Mouse (Mus musculus) CH12.LX (cell line): Measurements from ENCODE around the gene Col28a1. TPM values are rescaled to one million over a fixed set of nuclear protein-coding genes. Genes with fewer than 3 reads are reported as not detected.

Experiments
- DNase-seq: peaks from one replicate; pipeline ENCODE4 v3.0.0-alpha.2; 2013; ENCODE audit errors: extremely low read depth
- H3K27ac ChIP-seq: 2 replicates; pipeline ENCODE4 v1.5.1; 2012; ENCODE audit warnings: low read depth, mild to moderate bottlenecking, control low read depth, moderate library complexity; ENCODE audit not compliant: insufficient read depth
- H3K27me3 ChIP-seq: replicated peaks from 2 replicates; pipeline ENCODE3; 2012; ENCODE audit warnings: inconsistent platforms
- H3K36me3 ChIP-seq, 2 experiments: replicated peaks in 1 of 2; 2 replicates each; pipeline versions ENCODE3 to v1.6.1; 2012; ENCODE audit warnings: inconsistent platforms in 1 of 2, low read length in 1 of 2, mild to moderate bottlenecking in 1 of 2, mixed read lengths in 1 of 2, moderate library complexity in 1 of 2; ENCODE audit not compliant: control insufficient read depth in 1 of 2, insufficient read depth in 1 of 2
- H3K4me1 ChIP-seq, 2 experiments: 2 replicates each; pipeline ENCODE4 v1.6.1; 2012; ENCODE audit warnings: inconsistent platforms in 1 of 2, moderate library complexity in 1 of 2; ENCODE audit not compliant: insufficient read depth in 2 of 2, control insufficient read depth in 1 of 2
- H3K4me2 ChIP-seq: 2 replicates; pipeline ENCODE4 v1.6.1; 2012; ENCODE audit warnings: low read depth, mild to moderate bottlenecking, control low read depth; ENCODE audit not compliant: poor library complexity, insufficient read depth, severe bottlenecking
- H3K4me3 ChIP-seq, 3 experiments: fragments of 150-350 bp in 1 of 3; sonication (generic) in 1 of 3; replicated peaks in 1 of 3; 2 replicates each; pipeline versions ENCODE3 to v1.5.1; 2011 to 2012; ENCODE audit warnings: low read depth in 2 of 3, low read length in 2 of 3, mild to moderate bottlenecking in 2 of 3, moderate library complexity in 2 of 3, control low read depth in 1 of 3, improper control_type of control experiment in 1 of 3, inconsistent platforms in 1 of 3, mixed read lengths in 1 of 3; ENCODE audit not compliant: poor library complexity in 1 of 3
- H3K79me2 ChIP-seq: replicated peaks from 2 replicates; pipeline ENCODE4 v1.6.1; 2012; ENCODE audit warnings: mild to moderate bottlenecking, moderate library complexity; ENCODE audit not compliant: control insufficient read depth, poor library complexity, insufficient read depth, severe bottlenecking; ENCODE audit errors: extremely low read depth
- H3K9ac ChIP-seq: 2 replicates; pipeline ENCODE4 v1.6.1; 2012; ENCODE audit warnings: low read depth, mild to moderate bottlenecking, control low read depth, moderate library complexity; ENCODE audit not compliant: insufficient read depth
- H3K9me3 ChIP-seq: replicated peaks from 2 replicates; pipeline ENCODE3; 2012; ENCODE audit warnings: low read length, inconsistent platforms, mixed read lengths
- BHLHE40 ChIP-seq: IDR thresholded peaks from 2 replicates; pipeline ENCODE4 v1.6.1; 2011; ENCODE audit warnings: mild to moderate bottlenecking, low read depth, low read length, improper control_type of control experiment
- CHD2 ChIP-seq: IDR thresholded peaks from 2 replicates; pipeline ENCODE4 v1.6.1; 2011; ENCODE audit warnings: low read length, improper control_type of control experiment
- E2F4 ChIP-seq: IDR thresholded peaks from 2 replicates; pipeline ENCODE4 v1.6.1; 2011; ENCODE audit warnings: low read depth, low read length, improper control_type of control experiment; ENCODE audit not compliant: insufficient replicate concordance
- EP300 ChIP-seq: IDR thresholded peaks from 2 replicates; pipeline ENCODE4 v1.6.1; 2011; ENCODE audit warnings: low read length, improper control_type of control experiment
- ETS1 ChIP-seq: conservative IDR thresholded peaks from 2 replicates; pipeline ENCODE4 v1.6.1; 2012; ENCODE audit warnings: low read depth, mild to moderate bottlenecking, inconsistent platforms, low read length, improper control_type of control experiment, moderate library complexity
- GABPA ChIP-seq: IDR thresholded peaks from 2 replicates; pipeline ENCODE4 v1.6.1; 2012; ENCODE audit warnings: low read depth, low read length, improper control_type of control experiment, inconsistent platforms; ENCODE audit not compliant: insufficient replicate concordance
- JUND ChIP-seq: conservative IDR thresholded peaks from 2 replicates; pipeline ENCODE4 v1.6.1; 2011; ENCODE audit warnings: low read depth, low read length, improper control_type of control experiment
- MAFK ChIP-seq: IDR thresholded peaks from 2 replicates; pipeline ENCODE4 v1.6.1; 2011; ENCODE audit warnings: low read length, improper control_type of control experiment; ENCODE audit not compliant: insufficient replicate concordance
- MAX ChIP-seq: IDR thresholded peaks from 2 replicates; pipeline ENCODE4 v1.6.1; 2011; ENCODE audit warnings: low read length, improper control_type of control experiment
- MAZ ChIP-seq: IDR thresholded peaks from 2 replicates; pipeline ENCODE4 v1.6.1; 2012; ENCODE audit warnings: low read depth, mild to moderate bottlenecking, inconsistent platforms, low read length, improper control_type of control experiment, moderate library complexity
- MXI1 ChIP-seq: IDR thresholded peaks from 2 replicates; pipeline ENCODE4 v1.6.1; 2011; ENCODE audit warnings: mild to moderate bottlenecking, low read depth, low read length, improper control_type of control experiment
- MYC ChIP-seq: IDR thresholded peaks from 2 replicates; pipeline ENCODE4 v1.6.1; 2011; ENCODE audit warnings: low read depth, mild to moderate bottlenecking, improper control_type of control experiment, low read length
- NELFE ChIP-seq: IDR thresholded peaks from 2 replicates; pipeline ENCODE4 v1.6.1; 2011; ENCODE audit warnings: low read depth, low read length, improper control_type of control experiment
- POLR2A ChIP-seq: IDR thresholded peaks from 2 replicates; pipeline ENCODE4 v1.6.1; 2011; ENCODE audit warnings: low read depth, mild to moderate bottlenecking, improper control_type of control experiment, low read length
- POLR2AphosphoS2 ChIP-seq: IDR thresholded peaks from 2 replicates; pipeline ENCODE4 v1.6.1; 2011; ENCODE audit warnings: low read depth, low read length, improper control_type of control experiment
- SIN3A ChIP-seq: IDR thresholded peaks from 2 replicates; pipeline ENCODE4 v1.6.1; 2012; ENCODE audit warnings: low read length, improper control_type of control experiment, inconsistent platforms
- UBTF ChIP-seq: IDR thresholded peaks from 2 replicates; pipeline ENCODE4 v1.6.1; 2012; ENCODE audit warnings: low read depth, mild to moderate bottlenecking, inconsistent platforms, low read length, improper control_type of control experiment, moderate library complexity
- USF2 ChIP-seq: conservative IDR thresholded peaks from 2 replicates; pipeline ENCODE4 v1.6.1; 2011; ENCODE audit warnings: low read depth, low read length, improper control_type of control experiment
- ZC3H11A ChIP-seq: IDR thresholded peaks from 2 replicates; pipeline ENCODE4 v1.6.1; 2012; ENCODE audit warnings: low read depth, mild to moderate bottlenecking, inconsistent platforms, low read length, improper control_type of control experiment
- ZMIZ1 ChIP-seq: IDR thresholded peaks from 2 replicates; pipeline ENCODE4 v1.6.1; 2012; ENCODE audit warnings: low read depth, mild to moderate bottlenecking, inconsistent platforms, low read length, improper control_type of control experiment
- dilution Hi-C: fragments of 300-500 bp; cut with MboI; formaldehyde crosslinking; loops from 2 replicates; pipeline ENCODE4 v1.14.3; 2020; ENCODE audit warnings: low sequenced_read_pairs; ENCODE audit not compliant: extremely low pct_unique_long_range_greater_than_20kb, extremely low pct_ligation_motif_present
- in situ Hi-C: fragments of 300-500 bp; cut with MboI; formaldehyde crosslinking; loops from 3 replicates; pipeline ENCODE4 v1.14.3; 2019; ENCODE audit warnings: low sequenced_read_pairs, low pct_ligation_motif_present, low pct_unique_long_range_greater_than_20kb, mixed read lengths
- polyA plus RNA-seq: library from polyadenylated mRNA; unstranded; fragments of >175 nt; gene quantifications from 2 replicates; pipeline ENCODE4 v1.2.1, GENCODE M21; 2012; ENCODE audit warnings: low read depth; ENCODE audit not compliant: insufficient read length
- total RNA-seq, 2 experiments: library from RNA; depleted of rRNA; stranded (reverse); fragments of 300-350 nt in 1 of 2; fragments of >200 nt in 1 of 2; gene quantifications; 2 replicates each; pipeline ENCODE4 v1.2.3; 2012 to 2014

Gene Col28a1
- total and polyA plus RNA-seq, 3 experiments: not detected

GRCm38 (mm10) chr6:8068979-8069378, 123.4 kb downstream of the Col28a1 start:
- in situ Hi-C loops: loop anchor here (25.0 kb wide), 2 partner anchors 118 to 768 kb away; partner anchors contain the start of gene Col28a1
- dilution Hi-C loops: no loop called here
- no peak for TF ChIP-seq UBTF
- TF ChIP-seq, all 38 proteins: peak for 0

GRCm38 (mm10) chr6:8068394-8068793, 124.0 kb downstream of the Col28a1 start:
- H3K27ac ChIP-seq: no peak overlapping the region
- peaks cover 0 to 5% of the 10 kb centered on the region in 2 experiments; a peak in 2 of 4 replicates for H3K4me1 ChIP-seq
- in situ Hi-C loops: loop anchor here (25.0 kb wide), 2 partner anchors 119 to 769 kb away; partner anchors contain the start of gene Col28a1
- H3K9ac ChIP-seq: no peak overlapping the region
- no peaks in the 10 kb centered on the region for H3K36me3 ChIP-seq
- H3K9me3 ChIP-seq: no peaks in the 10 kb centered on the region
- dilution Hi-C loops: no loop called here
- no peaks in the 10 kb centered on the region for H3K27me3 ChIP-seq
- no peak overlapping the region for H3K4me2 ChIP-seq
- H3K4me3 ChIP-seq: no peak overlapping the region
- DNase-seq: no peak
- no peaks in the 10 kb centered on the region for H3K79me2 ChIP-seq
- no peak for TF ChIP-seq MXI1
- TF ChIP-seq MAZ: no peak
- no peak for TF ChIP-seq SIN3A
- no peak for TF ChIP-seq MAX
- no peak for TF ChIP-seq BHLHE40
- no peak for TF ChIP-seq ZC3H11A
- no peak for TF ChIP-seq CHD2
- TF ChIP-seq E2F4: no peak
- TF ChIP-seq JUND: no peak
- no peak for TF ChIP-seq ZMIZ1
- TF ChIP-seq POLR2AphosphoS2: no peak
- TF ChIP-seq MAFK: no peak
- no peak for TF ChIP-seq USF2
- no peak for TF ChIP-seq EP300
- no peak for TF ChIP-seq POLR2A
- TF ChIP-seq NELFE: no peak
- TF ChIP-seq ETS1: no peak
- TF ChIP-seq GABPA: no peak
- TF ChIP-seq MYC: no peak

More at GRCm38 (mm10) chr6:8068979-8069378, 123.4 kb downstream of the Col28a1 start:
- H3K27me3 ChIP-seq: no peaks in the 10 kb centered on the region
- no peaks in the 10 kb centered on the region for H3K36me3 ChIP-seq
- no peak overlapping the region for H3K9ac ChIP-seq
- no peak overlapping the region for H3K27ac ChIP-seq
- peaks cover 0 to 11% of the 10 kb centered on the region in 2 experiments; a peak in 2 of 4 replicates for H3K4me1 ChIP-seq
- no peak overlapping the region for H3K4me2 ChIP-seq
- no peaks in the 10 kb centered on the region for H3K9me3 ChIP-seq
- no peak for DNase-seq
- H3K79me2 ChIP-seq: no peaks in the 10 kb centered on the region
- no peak overlapping the region for H3K4me3 ChIP-seq
